In the genomic region with DNA sequence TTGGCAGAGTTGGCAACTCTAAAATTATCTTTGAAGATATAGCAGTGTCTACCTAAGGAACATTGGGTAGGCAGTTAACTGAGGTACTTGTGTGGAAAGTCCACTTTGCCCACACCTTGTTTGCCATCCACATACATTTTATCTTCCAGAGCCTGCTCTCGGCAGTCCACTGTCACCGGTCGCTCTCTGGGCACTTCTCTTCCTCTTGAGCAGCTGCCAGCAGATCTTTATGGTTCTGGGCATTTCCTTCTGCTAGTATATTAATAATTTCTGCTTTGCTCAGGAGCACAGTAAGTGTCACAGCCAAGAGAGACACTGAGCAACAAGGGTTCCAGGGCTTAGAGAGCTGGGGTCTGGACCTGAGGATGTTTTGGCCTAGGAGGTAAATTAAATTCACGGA, we compare ENCODE assay signal across 15 mouse cellular contexts.
"Had no signal": no experiment of that assay in that cellular context is flagged by ENCODE, and none has a peak within 500 bp of the region (broad histone marks: within the 10 kb centered on the region; RNA-seq: fewer than 3 reads in every experiment).

No protein-coding gene starts in this region.

- H3K36me3 ChIP-seq: kidney, embryonic 15.5 days; limb, embryonic 10.5 days; limb, embryonic 13.5 days; liver, embryonic 12.5 days; liver, embryonic 15.5 days; lung, embryonic 15.5 days had no signal

- H3K27ac ChIP-seq: kidney, embryonic 15.5 days; limb, embryonic 10.5 days; limb, embryonic 13.5 days; liver, embryonic 12.5 days; liver, embryonic 15.5 days; lung, embryonic 15.5 days had no signal

- DNase-seq: kidney, adult 8-10 months; kidney, postnatal 10 days; kidney, postnatal 36 days; liver; lung, adult 18-20 months; lung, postnatal 10 days; lung, postnatal 36 days; midbrain, embryonic 14.5 days; thymus, adult 18-20 months had no signal

- H3K9ac ChIP-seq: kidney, embryonic 15.5 days; limb, embryonic 13.5 days; liver, embryonic 12.5 days; liver, embryonic 15.5 days; lung, embryonic 15.5 days had no signal

- H3K27me3 ChIP-seq: kidney, embryonic 15.5 days; limb, embryonic 13.5 days; liver, embryonic 12.5 days; liver, embryonic 15.5 days; lung, embryonic 15.5 days had no signal

- H3K4me1 ChIP-seq: lung, embryonic 15.5 days had no signal

- H3K4me3 ChIP-seq: kidney, embryonic 15.5 days; limb, embryonic 10.5 days; limb, embryonic 13.5 days; liver, embryonic 12.5 days; liver, embryonic 15.5 days; lung, embryonic 15.5 days had no signal
